Mouse (Mus musculus) thymus, postnatal 25 days (tissue): ENCODE measurements at regions not wholly inside any gene's neighbourhood (a gene's known extent, or its start where the extent isn't known, plus 50 kb on each side); places are given as distances from the start of the nearest gene placed in this dataset.
A peak's percentile ranks its signal among the peaks of the same experiment; 100 is the strongest.

Source experiments
- DNase-seq: peaks from one replicate; pipeline ENCODE4 v3.0.0; 2022

- DNase-seq, result no peak
Measured at GRCm38 (mm10) chr13:44308227-44308626, 421.0 kb upstream of the Jarid2 start.

- DNase-seq, result no peak
Measured at GRCm38 (mm10) chr13:44312237-44312636, 417.0 kb upstream of the Jarid2 start.

GRCm38 (mm10) chr13:44316747-44317446, 412.4 kb upstream of the Jarid2 start:
- DNase-seq, result no peak

GRCm38 (mm10) chr13:44317596-44317995, 411.7 kb upstream of the Jarid2 start:
- no peak for DNase-seq

GRCm38 (mm10) chr13:44319101-44319500, 410.2 kb upstream of the Jarid2 start:
- DNase-seq, result no peak

- no peak for DNase-seq
Measured at GRCm38 (mm10) chr13:44319511-44319910, 409.8 kb upstream of the Jarid2 start.

- no peak for DNase-seq
Measured at GRCm38 (mm10) chr13:44320311-44320710, 409.0 kb upstream of the Jarid2 start.

- DNase-seq, result no peak
Measured at GRCm38 (mm10) chr13:44321009-44321596, 408.2 kb upstream of the Jarid2 start.

- DNase-seq, result no peak
Measured at GRCm38 (mm10) chr13:44328416-44328815, 400.9 kb upstream of the Jarid2 start.

- DNase-seq, result no peak
Measured at GRCm38 (mm10) chr13:44329161-44329560, 400.1 kb upstream of the Jarid2 start.

- DNase-seq, result no peak
Measured at GRCm38 (mm10) chr13:44329701-44330100, 399.6 kb upstream of the Jarid2 start.

GRCm38 (mm10) chr13:44332716-44333240, 396.5 kb upstream of the Jarid2 start:
- no peak for DNase-seq

GRCm38 (mm10) chr13:44339061-44339741, 390.1 kb upstream of the Jarid2 start:
- peak; percentile 22 for DNase-seq

GRCm38 (mm10) chr13:44345094-44345493, 384.2 kb upstream of the Jarid2 start:
- DNase-seq, result no peak

- no peak for DNase-seq
Measured at GRCm38 (mm10) chr13:44346636-44347035, 382.6 kb upstream of the Jarid2 start.

- no peak for DNase-seq
Measured at GRCm38 (mm10) chr13:44347662-44348061, 381.6 kb upstream of the Jarid2 start.

GRCm38 (mm10) chr13:44353899-44354298, 375.4 kb upstream of the Jarid2 start:
- no peak for DNase-seq

GRCm38 (mm10) chr13:44355771-44356221, 373.5 kb upstream of the Jarid2 start:
- DNase-seq, result no peak

GRCm38 (mm10) chr13:44356981-44357380, 372.3 kb upstream of the Jarid2 start:
- DNase-seq, result no peak

GRCm38 (mm10) chr13:44359344-44359743, 369.9 kb upstream of the Jarid2 start:
- DNase-seq, result no peak

GRCm38 (mm10) chr13:44360016-44360415, 369.3 kb upstream of the Jarid2 start:
- peak; percentile 33 for DNase-seq

- DNase-seq, result no peak
Measured at GRCm38 (mm10) chr13:44360725-44361290, 368.5 kb upstream of the Jarid2 start.

GRCm38 (mm10) chr13:44362293-44363005, 366.8 kb upstream of the Jarid2 start:
- no peak for DNase-seq
